In genomic region chr2:61593030-61593811, GRCm38 (mm10) we compare ENCODE assay signal across 7 mouse cellular contexts. TPM values are rescaled to one million over a fixed set of nuclear protein-coding genes. Genes with fewer than 3 reads are reported as not detected.
DNase-seq lines count a peak whose midpoint lies in the region; ATAC-seq and TF ChIP-seq lines count a peak whose summit lies in the region.

No protein-coding gene starts in this region.

- peak; percentile 97 for DNase-seq in adrenal gland, postnatal 14 days
- peak; percentile 93 for DNase-seq in embryonic facial prominence, embryonic 11.5 days (ENCODE audit: low spot score)
- DNase-seq in heart, adult 18-20 months, result peak; percentile 94
- DNase-seq in kidney, adult 2 months, result peak; percentile 97
- DNase-seq in spleen, adult 2 months (ENCODE audit: low read depth in 1 of 2, low spot score in 2 of 2), result peak; percentile 85 to 95

- TF ChIP-seq POLR2A in kidney, adult 2 months (IDR thresholded peaks at IDR 0.05; ENCODE audit: low read depth, low read length), result peak; percentile 87
- TF ChIP-seq POLR2A in spleen, adult 2 months (IDR thresholded peaks at IDR 0.05; ENCODE audit: low read depth, low read length), result peak; percentile 85

- peak; percentile 96 for ATAC-seq in embryonic facial prominence, embryonic 11.5 days (replicated peaks; ENCODE audit: insufficient number of reproducible peaks, low FRiP score, low TSS enrichment, low read depth)
- ATAC-seq in limb, embryonic 12.5 days (ENCODE audit: insufficient number of reproducible peaks, insufficient read depth, low FRiP score, low TSS enrichment, low read depth), result peak; percentile 97
- peak; percentile 98 for ATAC-seq in midbrain, embryonic 15.5 days (replicated peaks)

- peak overlapping the region; percentile 86 for H3K9ac ChIP-seq in embryonic facial prominence, embryonic 11.5 days (replicated peaks; ENCODE audit: low read length)
- H3K9ac ChIP-seq in limb, embryonic 12.5 days (replicated peaks), result peak overlapping the region; percentile 83
- H3K9ac ChIP-seq in midbrain, embryonic 15.5 days, result peak overlapping the region; percentile 66

- TF ChIP-seq CTCF in kidney, adult 2 months (conservative IDR thresholded peaks at IDR 0.05; ENCODE audit: insufficient read depth, insufficient read length, low read depth, low read length), result no peak
- no peak for TF ChIP-seq CTCF in spleen, adult 2 months (IDR thresholded peaks at IDR 0.05; ENCODE audit: extremely low read depth, insufficient read depth, insufficient read length, insufficient replicate concordance)

- H3K27me3 ChIP-seq in embryonic facial prominence, embryonic 11.5 days (ENCODE audit: control insufficient read depth, insufficient read depth, low read length), result no peaks in the 10 kb centered on the region
- no peaks in the 10 kb centered on the region for H3K27me3 ChIP-seq in kidney, adult 2 months (replicated peaks; ENCODE audit: control insufficient read depth, insufficient read depth, low read length)
- H3K27me3 ChIP-seq in limb, embryonic 12.5 days, result no peaks in the 10 kb centered on the region
- H3K27me3 ChIP-seq in midbrain, embryonic 15.5 days (replicated peaks), result no peaks in the 10 kb centered on the region
- H3K27me3 ChIP-seq in spleen, adult 2 months (ENCODE audit: control insufficient read depth, insufficient read depth, low read length), result no peaks in the 10 kb centered on the region

- H3K4me3 ChIP-seq in embryonic facial prominence, embryonic 11.5 days (ENCODE audit: low read depth, low read length), result peak overlapping the region; percentile 84
- peak overlapping the region; percentile 98 for H3K4me3 ChIP-seq in kidney, adult 2 months (ENCODE audit: insufficient read depth, low read depth, low read length)
- H3K4me3 ChIP-seq in limb, embryonic 12.5 days (replicated peaks), result peak overlapping the region; percentile 86
- H3K4me3 ChIP-seq in midbrain, embryonic 15.5 days, result peak overlapping the region; percentile 66
- H3K4me3 ChIP-seq in spleen, adult 2 months (ENCODE audit: extremely low read depth, insufficient read depth, insufficient read length), result peak overlapping the region; percentile 88

- peak overlapping the region; percentile 65 for H3K4me2 ChIP-seq in embryonic facial prominence, embryonic 11.5 days (ENCODE audit: low read depth, low read length)
- H3K4me2 ChIP-seq in limb, embryonic 12.5 days, result peak overlapping the region; percentile 80
- H3K4me2 ChIP-seq in midbrain, embryonic 15.5 days, result peak overlapping the region; percentile 78

- H3K9me3 ChIP-seq in embryonic facial prominence, embryonic 11.5 days (replicated peaks; ENCODE audit: control insufficient read depth, low read length), result no peaks in the 10 kb centered on the region
- H3K9me3 ChIP-seq in limb, embryonic 12.5 days, result no peaks in the 10 kb centered on the region
- H3K9me3 ChIP-seq in midbrain, embryonic 15.5 days, result no peaks in the 10 kb centered on the region

- no peaks in the 10 kb centered on the region for H3K36me3 ChIP-seq in embryonic facial prominence, embryonic 11.5 days (replicated peaks; ENCODE audit: control insufficient read depth, insufficient read depth, low read depth, low read length)
- H3K36me3 ChIP-seq in kidney, adult 2 months (ENCODE audit: control insufficient read depth, insufficient read depth, low read length), result no peaks in the 10 kb centered on the region
- H3K36me3 ChIP-seq in limb, embryonic 12.5 days, result no peaks in the 10 kb centered on the region
- no peaks in the 10 kb centered on the region for H3K36me3 ChIP-seq in midbrain, embryonic 15.5 days (replicated peaks)
- 0 out of 2 replicates have a peak, but pooled peaks cover 1% of the 10 kb centered on the region for H3K36me3 ChIP-seq in spleen, adult 2 months (ENCODE audit: control insufficient read depth, insufficient read depth, low read length)

- H3K27ac ChIP-seq in embryonic facial prominence, embryonic 11.5 days (replicated peaks; ENCODE audit: low read depth, low read length), result peak overlapping the region; percentile 78
- peak overlapping the region; percentile 90 for H3K27ac ChIP-seq in kidney, adult 2 months (ENCODE audit: insufficient read depth, low read depth, low read length)
- peak overlapping the region; percentile 84 for H3K27ac ChIP-seq in limb, embryonic 12.5 days
- H3K27ac ChIP-seq in midbrain, embryonic 15.5 days, result peak overlapping the region; percentile 74
- peak overlapping the region; percentile 94 for H3K27ac ChIP-seq in spleen, adult 2 months (ENCODE audit: insufficient read depth, low read length)

- no peaks in the 10 kb centered on the region for H3K4me1 ChIP-seq in embryonic facial prominence, embryonic 11.5 days (ENCODE audit: control insufficient read depth, insufficient read depth, low read length)
- H3K4me1 ChIP-seq in kidney, adult 2 months (ENCODE audit: control insufficient read depth, insufficient read depth, low read length), result 0 out of 2 replicates have a peak, but pooled peaks cover 2% of the 10 kb centered on the region
- H3K4me1 ChIP-seq in limb, embryonic 12.5 days (replicated peaks), result no peaks in the 10 kb centered on the region; the same call in 1 of the 2 replicates
- H3K4me1 ChIP-seq in midbrain, embryonic 15.5 days, result peaks cover 8% of the 10 kb centered on the region
- H3K4me1 ChIP-seq in spleen, adult 2 months (ENCODE audit: control insufficient read depth, insufficient read depth, insufficient read length), result peaks cover 10% of the 10 kb centered on the region; the same call in 1 of the 2 replicates

- under 1% methylated on average over 62 of the region's 62 CpGs for WGBS in embryonic facial prominence, embryonic 11.5 days
- under 1% methylated on average over 62 of the region's 62 CpGs for WGBS in kidney, adult 2 months
- under 1% methylated on average over 62 of the region's 62 CpGs for WGBS in limb, embryonic 12.5 days
- under 1% methylated on average over 62 of the region's 62 CpGs for WGBS in midbrain, embryonic 15.5 days
- under 1% methylated on average over 62 of the region's 62 CpGs for WGBS in spleen, adult 2 months

RNA-seq across cellular contexts. Expression of gene Tank, which starts 14.8 kb away (rescaled TPM):
- total RNA-seq in adrenal gland, postnatal 14 days (2021), result 40.4 and 47.9 TPM in 2 replicates
- 37.3 and 38.8 TPM in 2 replicates for polyA plus RNA-seq in embryonic facial prominence, embryonic 11.5 days (2014; fragmentation: Nextera tagmentation; extraction: Ambion mirVana)
- total RNA-seq in heart, adult 18-20 months (2021), result 10 to 100 TPM; 18.6 to 19.4 TPM
- polyA plus RNA-seq in kidney, adult 2 months (2012; rRNA removed), result 4.5 and 6.4 TPM in 2 replicates
- polyA plus RNA-seq in limb, embryonic 12.5 days (2016; fragmentation: Nextera tagmentation; extraction: Ambion mirVana), result 25.3 and 25.7 TPM in 2 replicates
- 25.9 and 28.4 TPM in 2 replicates for polyA plus RNA-seq in midbrain, embryonic 15.5 days (2015; fragmentation: Nextera tagmentation; extraction: Ambion mirVana)
- 7.1 and 7.3 TPM in 2 replicates for polyA plus RNA-seq in spleen, adult 2 months (2012; rRNA removed)

Comparison
In these comparisons a context has a peak if more than half of its experiments do, and no peak if none do; other contexts are left out.
1. Peak in every context shown above with its lines: DNase-seq, ATAC-seq, H3K4me3 ChIP-seq and H3K27ac ChIP-seq.